Mouse (Mus musculus) telencephalon, adult 2 months (tissue): ENCODE measurements around the gene Camta1.
"Not testable (repeated sequence)": the region's sequence is repeated elsewhere in the genome, so short reads cannot be mapped to it uniquely, and the experiment has no call there.

ENCODE experiments used
- DNase-seq: peaks from one replicate; pipeline ENCODE4 v3.0.0-alpha.2; 2011; ENCODE audit warnings: low read depth, low spot score

Gene Camta1

DNA sequence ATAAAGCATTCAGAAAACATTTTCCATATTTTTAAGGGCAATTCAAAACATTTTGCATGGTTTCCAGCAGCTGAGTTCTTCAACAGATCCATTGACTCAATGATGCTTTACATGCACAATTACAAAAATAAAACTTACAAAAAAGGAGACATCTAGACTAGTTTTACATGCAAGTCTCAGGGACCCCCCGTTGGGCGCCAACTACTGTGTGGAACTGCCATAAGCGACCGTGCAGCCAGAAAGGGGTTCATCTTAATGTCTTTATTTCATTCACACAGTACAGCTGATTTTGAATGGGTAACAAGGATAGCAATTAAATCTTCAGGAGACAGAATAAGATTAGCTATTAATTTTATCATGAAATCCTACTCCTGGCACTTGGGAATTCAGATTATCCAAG is 802.1 kb downstream of the Camta1 start:
- no peak for DNase-seq

DNA sequence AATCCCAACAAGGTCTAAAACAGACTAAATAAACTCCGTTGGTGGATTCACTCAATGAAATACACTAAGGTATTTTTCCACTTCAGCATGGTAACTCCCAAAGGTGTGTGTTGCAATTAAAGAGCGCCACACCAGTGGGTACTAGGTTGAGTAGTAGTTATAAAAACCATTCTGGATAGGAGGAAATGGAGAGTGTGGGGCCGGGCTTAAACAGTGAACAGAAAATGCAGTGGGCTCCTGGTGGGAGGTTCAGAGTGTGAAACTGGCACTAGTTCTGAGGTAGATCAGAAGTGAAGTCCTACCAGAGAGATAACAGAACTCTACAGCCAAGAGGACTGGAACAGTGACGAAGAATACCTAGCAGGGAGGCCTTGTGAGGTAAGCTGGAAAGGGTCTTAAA is 803.0 kb downstream of the Camta1 start:
- no peak for DNase-seq

DNA sequence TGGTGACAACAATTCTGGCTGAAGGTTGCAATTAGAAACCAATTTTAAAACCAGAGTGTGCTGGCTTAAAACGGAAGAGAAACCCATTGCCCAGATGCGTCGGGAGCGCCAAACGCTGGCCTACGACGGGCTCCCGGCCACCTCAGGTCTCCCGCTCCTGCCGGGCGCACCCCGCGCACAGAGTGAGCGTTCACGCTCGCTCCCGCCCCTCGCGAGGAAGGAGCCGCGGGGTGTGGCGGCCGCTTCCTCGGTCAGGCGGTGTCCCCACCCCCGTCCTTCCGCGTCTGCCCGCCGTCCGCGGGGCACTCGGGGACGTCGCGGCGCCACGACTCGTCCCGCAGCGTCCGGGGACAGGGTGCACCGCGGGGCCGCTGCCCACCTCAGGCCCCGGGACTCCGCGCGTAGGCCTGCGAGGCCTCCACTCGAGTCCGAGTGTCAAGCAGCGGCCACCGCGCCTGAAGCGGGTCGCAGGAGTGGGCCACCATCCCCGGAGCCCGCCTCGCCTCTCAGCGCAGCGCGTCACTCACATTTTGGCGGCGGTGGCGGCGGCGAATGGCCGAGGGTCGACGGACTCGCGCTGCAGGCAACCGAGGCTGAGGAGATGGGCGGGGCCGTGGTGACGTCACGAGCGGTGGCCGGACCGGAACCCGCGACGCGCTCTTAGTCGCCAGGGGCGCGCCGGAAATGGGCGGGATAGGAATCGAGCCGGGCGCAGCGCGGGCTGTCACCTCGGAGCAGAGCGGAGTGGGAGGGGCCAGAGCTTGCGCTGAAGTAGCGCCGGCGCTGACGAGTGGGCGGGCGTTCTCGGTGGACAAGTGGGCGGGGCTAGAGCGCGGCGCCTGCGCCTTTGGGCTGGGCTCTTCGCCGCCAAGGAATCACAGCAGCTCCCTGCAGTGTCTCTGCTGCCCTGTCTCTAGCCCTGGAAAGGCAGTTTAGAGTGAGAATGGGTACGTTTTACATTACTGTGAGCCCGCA is 804.0 kb downstream of the Camta1 start, which contains the start of gene Vamp3:
Gene Vamp3, minus strand, starts transcription at position 617 of the 975 bp plus-strand sequence.
- DNase-seq: peak; percentile 98

DNA sequence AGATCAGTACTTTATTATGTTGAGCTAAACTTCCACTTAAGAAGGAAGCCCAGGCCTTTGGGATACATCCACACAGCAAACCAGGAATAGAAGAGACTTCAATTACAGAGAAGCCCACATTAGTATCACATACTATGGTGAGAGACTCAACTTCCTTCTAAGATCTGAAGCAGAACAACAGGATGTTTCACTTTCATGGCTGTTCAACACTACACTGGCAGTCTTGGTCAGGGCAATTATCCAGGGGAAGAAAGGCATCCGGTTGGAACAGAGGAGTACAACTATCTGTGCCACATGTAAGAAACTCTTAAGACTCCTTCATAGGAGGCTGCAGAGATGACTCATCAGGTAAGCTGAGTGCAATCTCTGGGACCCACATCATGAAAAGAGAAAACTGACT is 810.5 kb downstream of the Camta1 start:
- DNase-seq: no peak

DNA sequence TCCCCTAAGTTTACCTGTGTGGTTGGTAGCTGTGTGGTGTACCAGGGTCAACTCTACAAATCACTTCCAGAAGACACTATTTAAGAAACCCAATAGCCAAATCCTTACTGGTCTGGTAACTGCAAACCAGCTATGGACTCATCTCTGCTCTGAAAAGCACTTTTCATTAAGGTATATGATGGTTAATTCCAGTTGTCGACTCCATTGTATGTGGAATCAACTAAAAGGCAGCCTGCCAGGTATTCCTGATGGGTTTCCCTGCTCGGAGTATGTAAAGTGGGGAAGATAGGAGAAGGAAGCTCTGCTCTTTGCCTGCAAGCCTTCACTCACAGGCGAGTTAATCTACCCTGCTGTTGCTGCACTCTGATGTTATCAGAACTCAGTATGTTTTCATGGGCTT is 815.2 kb downstream of the Camta1 start:
- DNase-seq: no peak

DNA sequence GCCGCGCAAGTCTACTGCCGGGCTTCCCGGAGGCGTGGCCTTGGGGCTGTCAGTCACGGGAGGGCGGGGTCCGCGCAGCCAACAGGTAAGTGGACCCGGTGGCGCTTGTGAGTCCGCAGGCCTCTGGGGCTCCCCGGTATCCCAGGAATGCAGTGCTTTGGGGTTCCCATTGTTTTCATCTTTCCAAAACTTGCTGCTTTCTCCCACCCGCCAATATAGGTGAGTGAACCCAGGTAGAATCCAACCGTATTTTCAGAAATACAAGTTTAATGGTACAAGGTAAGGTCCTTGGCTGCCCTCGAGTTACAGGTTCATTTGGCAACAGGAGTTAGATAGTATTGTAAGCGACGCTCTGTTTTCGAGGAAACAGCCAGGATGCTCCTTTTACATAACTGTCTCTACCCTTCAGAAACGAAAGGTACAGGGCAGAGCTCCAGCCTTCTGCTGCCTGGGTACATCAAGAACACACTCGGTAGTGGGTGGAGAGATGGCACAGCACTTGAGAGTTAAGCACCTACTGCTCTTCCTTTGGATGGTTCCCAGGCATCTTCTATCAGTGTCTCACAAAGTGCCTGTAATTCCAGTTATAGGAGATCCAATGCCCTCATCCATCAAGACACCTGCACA is 816.6 kb downstream of the Camta1 start:
- DNase-seq: peak; percentile 82

DNA sequence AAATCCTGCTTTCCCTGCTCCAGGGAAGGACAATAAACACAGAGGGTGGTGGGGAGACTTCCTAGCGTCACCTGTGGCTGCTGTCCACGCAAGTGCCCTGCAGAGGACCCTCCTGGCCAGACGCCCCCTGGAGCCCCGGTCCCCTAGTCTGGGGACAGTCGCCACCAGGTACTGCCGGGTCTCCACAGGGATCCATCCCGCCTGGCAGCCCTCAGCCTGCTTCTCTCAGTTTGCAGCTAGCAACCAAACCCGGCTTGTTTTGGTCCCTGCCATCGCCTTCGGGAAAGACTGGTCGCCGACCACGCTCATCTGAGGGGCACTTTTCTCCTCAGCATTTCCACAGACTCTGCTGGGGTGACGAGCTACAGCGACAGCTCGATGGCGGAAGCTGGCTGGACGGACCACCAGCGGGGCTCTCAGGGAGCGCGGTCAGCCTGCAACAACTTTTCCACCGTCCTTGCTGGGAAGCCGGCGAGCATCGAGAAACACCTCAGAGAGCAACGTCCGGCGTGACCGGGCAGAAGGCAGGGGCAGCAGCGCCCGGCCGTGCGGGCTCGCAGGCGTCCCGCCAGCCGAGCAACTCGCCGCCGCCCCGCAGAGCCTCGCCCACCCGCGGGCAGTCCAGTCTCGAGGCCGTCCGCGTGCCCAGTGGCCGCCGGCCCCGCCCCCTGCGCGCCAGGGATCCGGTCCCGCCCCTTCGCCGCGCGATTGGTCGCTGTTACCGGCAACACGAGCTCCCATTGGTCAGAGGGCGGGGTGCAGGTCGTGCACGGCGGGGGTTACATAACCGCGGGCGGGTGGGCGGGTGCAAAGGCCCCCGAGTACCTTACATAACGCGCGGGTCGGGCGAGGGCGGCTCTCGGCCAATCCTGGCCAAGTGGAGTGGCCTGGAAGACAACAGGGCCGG is 817.4 kb downstream of the Camta1 start, which contains the start of gene Per3:
Gene Per3, minus strand, starts transcription at position 629 of the 907 bp plus-strand sequence.
- DNase-seq: peak; percentile 93

DNA sequence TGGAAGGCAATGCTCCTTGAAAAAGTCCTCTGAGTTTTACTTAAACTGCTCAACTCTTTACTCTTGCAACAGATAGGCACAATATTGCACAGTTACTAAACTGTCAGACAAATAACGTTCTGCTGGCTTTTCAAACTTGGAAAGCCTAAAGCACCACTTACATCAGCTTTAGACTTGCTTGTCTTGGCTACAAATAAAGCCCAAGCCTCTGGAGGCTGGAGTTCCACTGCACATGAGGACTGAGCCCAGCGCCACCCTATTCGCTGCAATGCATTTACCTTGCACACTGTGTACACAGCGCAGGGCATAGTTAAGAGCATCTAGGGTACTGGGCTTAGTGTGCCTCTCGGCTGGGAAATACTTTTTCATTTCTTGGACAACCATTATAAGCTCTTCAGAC is 818.4 kb downstream of the Camta1 start:
- DNase-seq: no peak

DNA sequence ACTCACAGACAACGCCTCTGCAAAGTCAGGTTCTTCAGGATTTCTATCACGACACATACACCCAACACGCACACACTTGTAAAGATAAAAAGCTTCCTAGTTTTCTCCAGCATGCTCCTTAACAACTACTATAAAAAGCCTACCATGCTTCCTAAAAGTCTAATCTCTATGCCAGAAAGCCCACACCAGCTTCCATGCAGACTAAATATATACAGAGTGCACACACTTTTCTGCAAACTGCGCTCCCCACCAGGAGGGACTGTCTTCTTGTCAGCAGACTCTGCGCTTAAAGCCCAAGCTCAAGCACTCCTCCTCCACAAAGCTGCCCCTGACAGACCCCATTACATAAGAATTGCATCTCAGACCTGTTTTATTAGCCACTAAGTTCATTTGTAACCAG is 820.2 kb downstream of the Camta1 start:
- peak; percentile 80 for DNase-seq

DNA sequence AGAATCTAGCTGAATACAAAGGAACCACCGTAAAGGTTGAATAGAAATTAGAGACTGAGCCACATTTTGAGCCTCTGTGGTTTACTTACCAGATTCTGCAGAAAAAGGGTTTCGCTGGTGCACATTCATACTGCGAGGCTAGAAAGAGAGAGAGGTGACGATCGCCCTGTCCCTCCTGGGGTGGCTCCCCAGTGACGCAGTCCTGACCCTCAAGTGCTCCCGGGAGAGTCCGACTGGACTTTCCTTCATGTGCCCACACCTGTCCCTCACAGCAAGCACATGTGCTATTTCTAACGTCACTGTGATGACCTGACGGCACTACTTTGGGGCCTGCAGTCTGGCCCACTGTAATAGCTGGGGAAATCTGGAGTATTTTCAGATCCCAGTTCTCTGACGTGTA is 823.9 kb downstream of the Camta1 start:
- DNase-seq: no peak

DNA sequence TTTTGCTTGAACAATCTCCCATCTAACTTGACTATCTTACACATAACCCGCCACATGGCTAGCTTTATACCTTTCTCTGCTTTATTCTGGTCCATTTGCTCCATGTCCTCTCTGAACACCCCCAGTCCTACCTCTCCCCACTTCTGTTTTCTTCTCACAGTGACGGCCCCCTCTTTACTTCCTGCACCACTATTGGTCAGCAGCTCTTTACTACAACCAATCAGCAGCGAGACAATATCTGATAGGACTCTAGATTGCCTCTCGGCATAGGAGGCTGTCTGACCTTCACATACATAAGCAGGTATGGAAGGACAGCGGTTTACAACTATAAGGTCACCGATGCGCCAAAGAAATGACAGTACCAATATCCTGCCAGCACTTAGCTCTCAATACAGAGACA is 825.2 kb downstream of the Camta1 start:
- no peak for DNase-seq

DNA sequence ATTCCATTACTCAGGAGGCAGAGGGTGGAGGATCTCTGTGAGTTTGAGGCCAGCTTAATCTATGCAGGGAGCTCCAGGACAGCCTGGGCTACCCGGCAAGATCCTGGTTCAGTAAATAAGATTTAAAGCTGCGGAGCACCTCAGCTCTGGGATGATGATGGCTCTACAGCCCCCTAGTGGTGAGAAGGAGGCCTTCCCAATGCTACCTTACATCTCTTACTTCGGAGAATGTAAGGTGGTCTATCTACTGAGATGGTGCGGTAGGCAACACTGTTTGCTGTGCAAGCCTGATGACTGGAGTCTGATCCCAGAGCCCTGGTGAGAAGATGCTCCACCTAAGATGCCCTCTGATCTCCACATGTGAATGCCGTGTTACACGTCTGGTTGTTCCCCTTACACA is 834.7 kb downstream of the Camta1 start:
- no peak for DNase-seq

DNA sequence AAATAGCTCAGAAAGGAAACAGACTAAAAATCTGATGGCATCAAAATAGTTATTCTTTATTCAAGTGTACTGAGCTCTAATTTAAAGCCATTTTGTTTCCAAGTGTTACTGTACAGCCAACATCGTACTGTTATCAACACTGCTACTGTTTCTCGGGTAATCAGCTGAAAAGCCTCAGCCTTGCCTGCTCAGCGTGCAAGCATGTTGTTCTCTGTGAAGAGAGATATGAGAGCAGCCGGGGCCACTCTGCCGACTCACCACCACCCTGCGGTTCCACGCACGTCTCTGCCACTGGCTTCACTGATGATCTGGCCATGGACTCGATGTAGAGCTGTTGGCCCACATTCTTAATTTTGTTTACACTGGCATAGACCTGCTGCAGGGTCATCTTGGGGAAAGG is 837.5 kb downstream of the Camta1 start:
- no peak for DNase-seq

DNA sequence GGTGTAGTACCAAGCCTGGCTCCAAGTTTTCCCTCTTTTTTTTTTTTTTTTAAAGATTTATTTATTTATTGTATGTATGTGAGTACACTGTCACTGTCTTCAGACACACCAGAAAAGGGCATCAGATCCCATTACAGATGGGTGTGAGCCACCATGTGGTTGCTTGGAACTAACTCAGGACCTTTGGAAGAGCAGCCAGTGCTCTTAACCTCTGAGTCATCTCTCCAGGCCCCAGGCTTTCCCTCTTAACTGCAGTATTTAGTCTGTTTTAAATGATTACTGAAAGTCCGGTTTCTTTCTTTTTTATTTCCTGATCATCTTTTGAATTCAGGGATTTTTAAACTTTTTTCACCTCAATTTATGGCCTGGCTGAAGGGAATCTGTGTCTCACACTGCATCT is 844.3 kb downstream of the Camta1 start:
- DNase-seq: not testable (repeated sequence)

DNA sequence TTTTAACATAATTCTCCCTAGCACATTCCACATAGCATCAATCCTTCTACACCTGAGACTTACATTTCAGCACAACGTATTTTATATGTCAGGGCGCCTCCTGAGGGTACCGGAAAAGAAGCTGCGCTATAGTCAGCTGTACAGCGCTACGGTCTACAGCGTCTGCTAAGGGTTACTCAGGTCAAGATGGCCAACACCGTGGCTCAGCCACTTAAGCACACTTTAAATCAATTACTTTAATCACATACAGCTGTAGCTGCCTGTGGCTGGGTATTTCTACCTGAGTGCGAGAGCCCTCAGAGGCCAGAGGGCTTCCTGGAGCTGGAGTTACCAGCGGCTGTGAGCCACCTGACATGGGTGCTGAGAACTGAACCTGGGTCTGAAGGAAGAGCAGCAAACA is 845.7 kb downstream of the Camta1 start:
- no peak for DNase-seq

DNA sequence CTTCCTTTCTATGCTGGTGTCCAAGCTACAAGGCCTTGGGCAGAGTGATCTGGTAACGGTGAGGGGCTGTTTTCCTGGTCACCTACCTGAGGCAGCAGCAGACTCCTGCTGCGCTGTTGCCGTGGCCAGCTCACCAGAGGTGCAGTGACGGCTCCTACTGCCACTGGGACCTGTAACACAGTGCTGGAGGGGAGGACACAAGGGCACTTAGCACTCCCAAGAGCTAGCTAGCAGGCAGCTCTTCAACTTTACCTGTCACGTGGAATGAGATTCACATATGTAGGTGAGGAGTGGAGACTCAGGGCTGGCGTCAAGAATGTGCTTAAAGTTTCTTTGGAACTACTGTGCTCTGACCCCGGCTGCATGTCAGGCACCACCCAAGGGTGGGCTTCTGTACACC is 851.4 kb downstream of the Camta1 start:
- DNase-seq: no peak

DNA sequence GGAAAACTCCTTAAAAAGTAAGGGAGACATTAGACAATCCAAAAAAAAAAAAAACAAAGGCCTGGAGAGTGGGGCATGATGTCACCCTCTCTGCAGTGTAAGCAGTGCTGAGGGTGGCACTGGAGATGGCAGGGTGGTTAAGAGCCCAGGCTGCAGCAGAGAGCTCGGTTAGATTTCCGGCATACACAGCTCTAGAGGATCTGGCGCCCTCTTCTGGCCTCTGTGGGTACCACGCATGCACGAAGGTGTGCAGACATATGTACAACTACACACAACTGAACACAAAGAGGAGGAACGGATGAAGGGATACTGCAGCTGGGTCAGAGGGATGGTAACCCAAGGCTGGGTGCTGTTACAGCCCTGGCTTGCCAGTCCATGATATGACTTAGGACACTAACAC is 854.7 kb downstream of the Camta1 start:
- DNase-seq: no peak

DNA sequence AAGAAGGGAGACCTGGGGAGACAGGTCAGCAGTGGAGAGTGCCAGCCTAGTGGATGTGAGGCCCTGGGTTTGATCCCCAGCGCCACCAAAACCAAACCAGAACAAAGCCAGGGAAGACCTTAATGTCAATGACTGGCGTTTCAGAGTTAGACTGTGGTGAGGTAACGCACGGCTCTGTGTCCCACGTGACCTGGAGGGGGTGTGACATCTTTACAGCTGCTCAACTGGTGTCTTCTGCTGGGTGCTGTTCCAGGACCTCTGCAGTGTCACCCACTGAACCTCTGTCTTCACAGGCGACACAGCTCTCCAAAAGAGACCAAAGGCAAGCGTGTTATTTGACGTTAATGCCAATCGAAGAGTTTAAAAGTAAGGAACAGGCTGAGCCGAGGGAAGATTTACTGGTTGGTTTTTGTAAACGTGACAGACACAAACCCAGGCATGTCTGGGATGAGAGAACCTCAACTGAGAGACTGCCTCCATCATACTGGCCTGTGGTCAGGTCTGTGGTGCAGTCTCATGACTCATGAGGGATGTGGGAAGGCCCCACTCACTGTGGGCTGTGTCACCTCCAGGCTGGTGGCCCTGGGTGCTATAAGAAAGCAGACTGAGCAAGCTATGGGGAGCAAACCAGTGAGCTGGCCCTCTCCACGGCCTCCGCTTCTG is 855.9 kb downstream of the Camta1 start:
- DNase-seq: no peak

DNA sequence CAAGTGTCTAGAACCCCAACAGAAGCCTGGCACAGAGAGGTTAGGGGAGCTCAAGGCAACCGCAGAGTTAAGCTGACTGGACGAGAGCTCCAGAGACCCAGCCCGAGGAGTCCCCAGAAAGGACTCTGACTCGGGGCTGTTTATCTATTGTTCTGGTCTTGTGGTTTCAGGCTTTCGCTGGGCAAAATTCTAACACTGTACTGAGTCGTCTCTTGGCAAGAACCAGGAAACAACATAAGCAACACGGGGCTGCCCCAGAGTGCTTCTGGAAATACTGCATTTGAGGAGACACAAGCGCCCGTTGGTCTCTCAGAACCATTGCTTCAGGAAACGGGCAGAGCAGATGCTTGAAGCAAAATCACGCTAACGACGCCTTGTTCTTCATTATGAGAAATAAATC is 860.3 kb downstream of the Camta1 start:
- DNase-seq: no peak

DNA sequence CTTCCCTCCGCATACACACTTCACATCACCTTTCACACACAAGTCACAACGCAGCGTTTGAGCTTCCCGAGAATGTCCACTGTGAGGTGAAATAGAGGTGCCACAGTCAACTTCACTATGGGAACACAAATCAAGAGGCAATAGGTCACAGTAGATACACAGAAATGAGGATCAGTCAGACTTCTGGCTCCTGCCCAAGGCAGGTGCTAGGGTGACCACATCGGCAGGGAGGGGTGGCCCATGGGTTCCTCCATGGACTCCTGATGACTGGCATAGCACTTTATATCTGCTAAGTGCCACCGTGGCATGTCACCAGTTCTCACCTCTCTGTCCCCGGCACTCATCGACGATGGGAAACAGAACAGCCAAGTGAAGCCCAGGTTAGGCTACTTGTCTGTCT is 863.0 kb downstream of the Camta1 start:
- DNase-seq: no peak

DNA sequence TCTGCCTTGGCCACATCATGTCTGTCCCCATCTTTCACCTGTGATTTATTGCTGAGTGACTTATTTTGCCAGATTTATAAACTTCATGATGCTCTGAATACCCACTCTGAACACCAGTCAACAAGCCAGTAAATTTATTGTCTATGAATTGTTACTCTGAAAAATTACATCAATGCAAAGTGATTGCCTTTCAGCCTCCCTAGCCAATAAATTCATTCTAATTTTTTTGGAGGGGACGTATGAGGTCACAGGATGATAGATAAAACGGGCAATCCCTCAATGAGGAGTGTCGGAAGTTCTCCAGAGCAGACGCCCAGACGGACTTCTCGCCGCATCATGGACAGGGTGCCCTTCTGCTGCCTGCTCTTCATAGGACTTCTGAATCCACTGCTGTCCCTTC is 864.9 kb downstream of the Camta1 start, which contains the start of gene Uts2:
Gene Uts2, plus strand, starts transcription at position 301 of the 400 bp plus-strand sequence.
- no peak for DNase-seq
